Mouse (Mus musculus) left cerebral cortex, adult 8-10 months (tissue): Measurements from ENCODE around the gene Gm20458. TPM values are rescaled to one million over a fixed set of nuclear protein-coding genes. Genes with fewer than 3 reads are reported as not detected.

Experiments used
- DNase-seq, 2 experiments: peaks; one replicate each; pipeline ENCODE4 v3.0.0; 2022; ENCODE audit warnings: low spot score in 2 of 2
- total RNA-seq, 4 experiments: library from RNA; stranded (reverse); gene quantifications; 2 replicates each; pipeline ENCODE4 v1.2.4; 2022

Gm20458 gene
- total RNA-seq, 4 experiments from 2014 or later, result 4.4 to 15.6 (median 6.3) TPM

- no peak for DNase-seq
These were observed 37.0 kb downstream of the Gm20458 start for GRCm38 (mm10) chr2:164497691-164498268.

- no peak for DNase-seq
These were observed 38.5 kb downstream of the Gm20458 start for GRCm38 (mm10) chr2:164499317-164499716.

GRCm38 (mm10) chr2:164500511-164500910 is 39.7 kb downstream of the Gm20458 start:
- no peak for DNase-seq

- DNase-seq, result no peak
These were observed 44.2 kb downstream of the Gm20458 start for GRCm38 (mm10) chr2:164504919-164505318.

GRCm38 (mm10) chr2:164505619-164506347 is 45.0 kb downstream of the Gm20458 start:
- no peak for DNase-seq

- no peak for DNase-seq
These were observed 47.0 kb downstream of the Gm20458 start for GRCm38 (mm10) chr2:164507811-164508210.

- DNase-seq, result no peak
These were observed 49.9 kb downstream of the Gm20458 start for GRCm38 (mm10) chr2:164510621-164511190.

- DNase-seq, result no peak
These were observed 51.5 kb downstream of the Gm20458 start for GRCm38 (mm10) chr2:164512121-164512909.

GRCm38 (mm10) chr2:164513389-164513788 is 52.6 kb downstream of the Gm20458 start:
- DNase-seq, result no peak

- DNase-seq, result no peak
These were observed 54.1 kb downstream of the Gm20458 start for GRCm38 (mm10) chr2:164514916-164515315.

- no peak for DNase-seq
These were observed 55.1 kb downstream of the Gm20458 start for GRCm38 (mm10) chr2:164515897-164516296.

GRCm38 (mm10) chr2:164516592-164516991 is 55.8 kb downstream of the Gm20458 start:
- no peak for DNase-seq

GRCm38 (mm10) chr2:164517485-164518221 is 56.9 kb downstream of the Gm20458 start:
- no peak for DNase-seq

- no peak for DNase-seq
These were observed 57.8 kb downstream of the Gm20458 start for GRCm38 (mm10) chr2:164518266-164519170.

GRCm38 (mm10) chr2:164519171-164519526 is 58.4 kb downstream of the Gm20458 start:
- no peak for DNase-seq

- no peak for DNase-seq
These were observed 60.0 kb downstream of the Gm20458 start for GRCm38 (mm10) chr2:164520782-164521181.

- no peak for DNase-seq
These were observed 61.1 kb downstream of the Gm20458 start for GRCm38 (mm10) chr2:164521841-164522240.

GRCm38 (mm10) chr2:164522280-164522679 is 61.5 kb downstream of the Gm20458 start:
- no peak for DNase-seq

GRCm38 (mm10) chr2:164523301-164523773 is 62.6 kb downstream of the Gm20458 start:
- DNase-seq, result no peak

GRCm38 (mm10) chr2:164528557-164528956 is 67.8 kb downstream of the Gm20458 start:
- DNase-seq, result no peak
